Mouse (Mus musculus) CH12.LX (cell line): ENCODE results near the gene Kctd12b. TPM values are rescaled to one million over a fixed set of nuclear protein-coding genes. Genes with fewer than 3 reads are reported as not detected.

Experiments used
- DNase-seq: peaks from one replicate; pipeline ENCODE4 v3.0.0-alpha.2; 2013; ENCODE audit errors: extremely low read depth
- H3K27ac ChIP-seq: 2 replicates; pipeline ENCODE4 v1.5.1; 2012; ENCODE audit warnings: low read depth, mild to moderate bottlenecking, control low read depth, moderate library complexity; ENCODE audit not compliant: insufficient read depth
- H3K27me3 ChIP-seq: replicated peaks from 2 replicates; pipeline ENCODE3; 2012; ENCODE audit warnings: inconsistent platforms
- H3K36me3 ChIP-seq, 2 experiments: replicated peaks in 1 of 2; 2 replicates each; pipeline versions ENCODE3 to v1.6.1; 2012; ENCODE audit warnings: inconsistent platforms in 1 of 2, low read length in 1 of 2, mild to moderate bottlenecking in 1 of 2, mixed read lengths in 1 of 2, moderate library complexity in 1 of 2; ENCODE audit not compliant: control insufficient read depth in 1 of 2, insufficient read depth in 1 of 2
- H3K4me1 ChIP-seq, 2 experiments: 2 replicates each; pipeline ENCODE4 v1.6.1; 2012; ENCODE audit warnings: inconsistent platforms in 1 of 2, moderate library complexity in 1 of 2; ENCODE audit not compliant: insufficient read depth in 2 of 2, control insufficient read depth in 1 of 2
- H3K4me2 ChIP-seq: 2 replicates; pipeline ENCODE4 v1.6.1; 2012; ENCODE audit warnings: low read depth, mild to moderate bottlenecking, control low read depth; ENCODE audit not compliant: poor library complexity, insufficient read depth, severe bottlenecking
- H3K4me3 ChIP-seq, 3 experiments: fragments of 150-350 bp in 1 of 3; sonication (generic) in 1 of 3; replicated peaks in 1 of 3; 2 replicates each; pipeline versions ENCODE3 to v1.5.1; 2011 to 2012; ENCODE audit warnings: low read depth in 2 of 3, low read length in 2 of 3, mild to moderate bottlenecking in 2 of 3, moderate library complexity in 2 of 3, control low read depth in 1 of 3, improper control_type of control experiment in 1 of 3, inconsistent platforms in 1 of 3, mixed read lengths in 1 of 3; ENCODE audit not compliant: poor library complexity in 1 of 3
- H3K79me2 ChIP-seq: replicated peaks from 2 replicates; pipeline ENCODE4 v1.6.1; 2012; ENCODE audit warnings: mild to moderate bottlenecking, moderate library complexity; ENCODE audit not compliant: control insufficient read depth, poor library complexity, insufficient read depth, severe bottlenecking; ENCODE audit errors: extremely low read depth
- H3K9ac ChIP-seq: 2 replicates; pipeline ENCODE4 v1.6.1; 2012; ENCODE audit warnings: low read depth, mild to moderate bottlenecking, control low read depth, moderate library complexity; ENCODE audit not compliant: insufficient read depth
- H3K9me3 ChIP-seq: replicated peaks from 2 replicates; pipeline ENCODE3; 2012; ENCODE audit warnings: low read length, inconsistent platforms, mixed read lengths
- BHLHE40 ChIP-seq: IDR thresholded peaks from 2 replicates; pipeline ENCODE4 v1.6.1; 2011; ENCODE audit warnings: mild to moderate bottlenecking, low read depth, low read length, improper control_type of control experiment
- CHD1 ChIP-seq: IDR thresholded peaks from 2 replicates; pipeline ENCODE4 v1.6.1; 2012; ENCODE audit warnings: low read depth, low read length, improper control_type of control experiment, inconsistent platforms
- E2F4 ChIP-seq: IDR thresholded peaks from 2 replicates; pipeline ENCODE4 v1.6.1; 2011; ENCODE audit warnings: low read depth, low read length, improper control_type of control experiment; ENCODE audit not compliant: insufficient replicate concordance
- ELF1 ChIP-seq: IDR thresholded peaks from 2 replicates; pipeline ENCODE4 v1.6.1; 2014; ENCODE audit warnings: low read depth, mild to moderate bottlenecking, inconsistent platforms, low read length, improper control_type of control experiment
- ETS1 ChIP-seq: conservative IDR thresholded peaks from 2 replicates; pipeline ENCODE4 v1.6.1; 2012; ENCODE audit warnings: low read depth, mild to moderate bottlenecking, inconsistent platforms, low read length, improper control_type of control experiment, moderate library complexity
- IRF4 ChIP-seq: IDR thresholded peaks from 2 replicates; pipeline ENCODE4 v1.6.1; 2014; ENCODE audit warnings: low read depth, mild to moderate bottlenecking, inconsistent platforms, low read length, improper control_type of control experiment
- JUND ChIP-seq: conservative IDR thresholded peaks from 2 replicates; pipeline ENCODE4 v1.6.1; 2011; ENCODE audit warnings: low read depth, low read length, improper control_type of control experiment
- MAX ChIP-seq: IDR thresholded peaks from 2 replicates; pipeline ENCODE4 v1.6.1; 2011; ENCODE audit warnings: low read length, improper control_type of control experiment
- MEF2A ChIP-seq: IDR thresholded peaks from 2 replicates; pipeline ENCODE4 v1.6.1; 2014; ENCODE audit warnings: low read depth, mild to moderate bottlenecking, inconsistent platforms, low read length, improper control_type of control experiment, borderline replicate concordance
- MXI1 ChIP-seq: IDR thresholded peaks from 2 replicates; pipeline ENCODE4 v1.6.1; 2011; ENCODE audit warnings: mild to moderate bottlenecking, low read depth, low read length, improper control_type of control experiment
- NELFE ChIP-seq: IDR thresholded peaks from 2 replicates; pipeline ENCODE4 v1.6.1; 2011; ENCODE audit warnings: low read depth, low read length, improper control_type of control experiment
- POLR2AphosphoS2 ChIP-seq: IDR thresholded peaks from 2 replicates; pipeline ENCODE4 v1.6.1; 2011; ENCODE audit warnings: low read depth, low read length, improper control_type of control experiment
- TBP ChIP-seq: conservative IDR thresholded peaks from 2 replicates; pipeline ENCODE4 v1.6.1; 2011; ENCODE audit warnings: low read depth, low read length, improper control_type of control experiment
- ZC3H11A ChIP-seq: IDR thresholded peaks from 2 replicates; pipeline ENCODE4 v1.6.1; 2012; ENCODE audit warnings: low read depth, mild to moderate bottlenecking, inconsistent platforms, low read length, improper control_type of control experiment
- ZKSCAN1 ChIP-seq: IDR thresholded peaks from 2 replicates; pipeline ENCODE4 v1.6.1; 2012; ENCODE audit warnings: low read depth, inconsistent platforms, low read length, improper control_type of control experiment, borderline replicate concordance
- dilution Hi-C: fragments of 300-500 bp; cut with MboI; formaldehyde crosslinking; loops from 2 replicates; pipeline ENCODE4 v1.14.3; 2020; ENCODE audit warnings: low sequenced_read_pairs; ENCODE audit not compliant: extremely low pct_unique_long_range_greater_than_20kb, extremely low pct_ligation_motif_present
- in situ Hi-C: fragments of 300-500 bp; cut with MboI; formaldehyde crosslinking; loops from 3 replicates; pipeline ENCODE4 v1.14.3; 2019; ENCODE audit warnings: low sequenced_read_pairs, low pct_ligation_motif_present, low pct_unique_long_range_greater_than_20kb, mixed read lengths
- polyA plus RNA-seq: library from polyadenylated mRNA; unstranded; fragments of >175 nt; gene quantifications from 2 replicates; pipeline ENCODE4 v1.2.1, GENCODE M21; 2012; ENCODE audit warnings: low read depth; ENCODE audit not compliant: insufficient read length
- total RNA-seq, 2 experiments: library from RNA; depleted of rRNA; stranded (reverse); fragments of 300-350 nt in 1 of 2; fragments of >200 nt in 1 of 2; gene quantifications; 2 replicates each; pipeline ENCODE4 v1.2.3; 2012 to 2014

The Kctd12b gene
- not detected in 2 replicates for total RNA-seq (2012; rRNA removed)
- total RNA-seq (2014; rRNA removed), result not detected in 2 replicates
- polyA plus RNA-seq, result not detected in 2 replicates

DNA sequence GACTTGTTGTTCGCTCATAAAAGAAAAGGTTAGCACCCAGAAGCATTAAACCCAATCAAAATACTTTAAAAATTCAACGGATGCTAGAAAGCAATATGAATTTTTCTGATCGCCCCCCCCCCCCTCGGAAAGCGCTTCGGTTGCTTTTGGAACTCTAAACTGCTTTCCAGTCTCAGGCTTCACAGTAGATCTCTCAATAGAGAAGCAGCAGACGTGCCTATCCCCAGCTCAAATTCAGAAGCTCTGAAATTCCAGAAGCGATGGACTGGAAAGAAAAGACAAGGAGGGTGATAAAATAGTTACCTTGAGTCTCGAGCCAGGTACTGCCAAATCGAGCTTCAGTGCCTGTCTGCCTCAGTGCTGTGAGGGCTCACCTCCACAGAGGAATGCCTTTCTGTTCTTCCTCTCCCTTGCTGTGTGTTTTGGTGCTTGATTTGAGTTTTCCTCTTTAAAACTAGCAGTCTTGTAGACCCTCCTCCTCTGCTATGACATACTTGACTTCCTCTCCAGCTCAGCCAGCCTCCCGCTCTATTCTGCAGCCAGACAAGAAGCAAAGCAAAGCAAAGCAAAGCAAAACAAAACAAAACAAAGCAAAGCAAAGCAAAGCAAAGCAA lies at the start of gene Kctd12b:
Kctd12b (minus strand) TSS at position 610 of the 614 bp plus-strand sequence.
- no peaks in the 10 kb centered on the region for H3K27me3 ChIP-seq
- dilution Hi-C loops, result no loop called here
- no peaks in the 10 kb centered on the region for H3K4me1 ChIP-seq
- H3K9ac ChIP-seq, result no peak within 1 kb of the TSS
- DNase-seq, result no peak
- no peak within 1 kb of the TSS for H3K4me2 ChIP-seq
- in situ Hi-C loops, result no loop called here
- H3K9me3 ChIP-seq, result peaks cover 2% of the 10 kb centered on the region
- no peak within 1 kb of the TSS for H3K27ac ChIP-seq
- H3K36me3 ChIP-seq, result no peaks in the 10 kb centered on the region
- H3K79me2 ChIP-seq, result no peaks in the 10 kb centered on the region
- H3K4me3 ChIP-seq, result no peak within 1 kb of the TSS
- no peak for TF ChIP-seq CHD1
- TF ChIP-seq ELF1, result no peak
- TF ChIP-seq POLR2AphosphoS2, result no peak
- TF ChIP-seq MEF2A, result no peak
- no peak for TF ChIP-seq E2F4
- TF ChIP-seq IRF4, result no peak
- TF ChIP-seq ETS1, result no peak
- no peak for TF ChIP-seq JUND
- TF ChIP-seq NELFE, result no peak
- TF ChIP-seq MAX, result no peak
- TF ChIP-seq ZKSCAN1, result no peak
- no peak for TF ChIP-seq MXI1
- TF ChIP-seq TBP, result no peak
- TF ChIP-seq ZC3H11A, result no peak

DNA sequence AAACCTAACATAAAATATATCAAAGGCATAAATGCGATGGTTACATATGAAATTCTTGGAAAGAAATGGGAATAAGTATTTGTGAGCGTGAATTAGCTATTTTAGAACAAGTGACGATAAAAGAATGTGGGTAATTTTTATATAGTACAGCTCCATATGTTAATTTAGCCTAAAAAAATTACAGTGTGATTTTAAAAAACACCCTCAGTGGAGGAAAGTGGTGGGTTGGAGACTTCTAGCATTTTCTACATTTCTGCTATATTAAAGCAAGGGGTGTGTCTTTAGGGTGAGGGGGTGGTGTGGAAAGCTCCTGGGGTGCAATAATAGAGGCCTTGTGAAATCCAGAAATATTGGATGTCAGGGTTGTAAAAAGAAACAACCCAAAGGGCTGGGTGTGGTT lies 46.3 kb upstream of the Kctd12b start:
- dilution Hi-C loops (no loop called here), in situ Hi-C loops (no loop called here)
- H3K27ac ChIP-seq, result no peak overlapping the region

More for the DNA sequence above, 46.3 kb upstream of the Kctd12b start:
- H3K36me3 ChIP-seq, result no peaks in the 10 kb centered on the region
- TF ChIP-seq BHLHE40, result no peak
- TF ChIP-seq MXI1, result no peak
- TF ChIP-seq MEF2A, result no peak
- TF ChIP-seq, all 38 proteins: peak for 0
- Histone ChIP-seq H3K27me3 (no peaks in the 10 kb centered on the region), H3K4me2 (no peak overlapping the region), H3K4me1 (no peaks in the 10 kb centered on the region), H3K9ac (no peak overlapping the region), H3K9me3 (peaks cover 3% of the 10 kb centered on the region), H3K79me2 (no peaks in the 10 kb centered on the region), H3K4me3 (no peak overlapping the region)
- no peak for DNase-seq
